Mouse (Mus musculus) heart, adult 2 months (tissue): Measurements from ENCODE around the gene Adamts4. TPM values are rescaled to one million over a fixed set of nuclear protein-coding genes. Genes with fewer than 3 reads are reported as not detected.

ENCODE experiments used
- DNase-seq, 2 experiments: peaks; one replicate each; pipeline ENCODE4 v3.0.0; 2021
- H3K27ac ChIP-seq: fragments of 200-600 bp; 2 replicates; pipeline ENCODE4 v1.8.1; 2022
- H3K27me3 ChIP-seq: fragments of 200-500 bp; 2 replicates; pipeline ENCODE4 v1.6.1; 2012; ENCODE audit warnings: mild to moderate bottlenecking, low read length, inconsistent platforms, mixed read lengths; ENCODE audit not compliant: control insufficient read depth, insufficient read depth
- H3K36me3 ChIP-seq: fragments of 200-500 bp; 2 replicates; pipeline ENCODE4 v1.6.1; 2012; ENCODE audit warnings: low read length, inconsistent platforms; ENCODE audit not compliant: control insufficient read depth, insufficient read depth
- H3K4me1 ChIP-seq: fragments of 200-500 bp; 2 replicates; pipeline ENCODE4 v1.6.1; 2011; ENCODE audit warnings: low read length; ENCODE audit not compliant: control insufficient read depth, insufficient read depth
- H3K4me3 ChIP-seq: fragments of 200-600 bp; 2 replicates; pipeline ENCODE4 v1.8.1; 2022
- H3K79me2 ChIP-seq: fragments of 200-500 bp; replicated peaks from 2 replicates; pipeline ENCODE4 v1.6.1; 2012; ENCODE audit warnings: mild to moderate bottlenecking, inconsistent platforms, low read length, moderate library complexity, mixed read lengths; ENCODE audit not compliant: control insufficient read depth, insufficient read depth
- H3K9ac ChIP-seq: fragments of 200-500 bp; 2 replicates; pipeline ENCODE4 v1.6.1; 2012; ENCODE audit warnings: low read depth, mild to moderate bottlenecking, control low read depth, inconsistent platforms, low read length, mixed read lengths
- CTCF ChIP-seq: fragments of 200-600 bp; IDR thresholded peaks from 2 replicates; pipeline ENCODE4 v1.8.1; 2022; ENCODE audit warnings: antibody characterized with exemption, mild to moderate bottlenecking, moderate library complexity
- EP300 ChIP-seq: fragments of 200-500 bp; IDR thresholded peaks from 2 replicates; pipeline ENCODE4 v1.6.1; 2011; ENCODE audit warnings: low read depth, low read length, control low read depth; ENCODE audit not compliant: insufficient read depth
- POLR2A ChIP-seq: fragments of 200-500 bp; IDR thresholded peaks from 2 replicates; pipeline ENCODE4 v1.6.1; 2011; ENCODE audit warnings: mild to moderate bottlenecking, low read depth, low read length, control low read depth; ENCODE audit not compliant: insufficient read depth
- WGBS: fragments of 180-500 bp; shearing (Covaris S2); methylation state at CpG from one replicate; pipeline ENCODE4 v1.1.7; 2018; 5-methylcytosine and 5-hydroxymethylcytosine counted together
- intact Hi-C: fragments of 180-260 bp; cut with DNase I; formaldehyde crosslinking; loops from one replicate; pipeline ENCODE4 v1.15.1; 2025
- polyA plus RNA-seq: library from polyadenylated mRNA; depleted of rRNA; stranded (reverse); fragments of >200 nt; gene quantifications from 2 replicates; pipeline ENCODE4 v1.2.3, GENCODE M21; 2012
- total RNA-seq, 2 experiments: library from RNA; stranded (reverse); gene quantifications; 2 replicates each; pipeline ENCODE4 v1.2.3; 2021

Gene Adamts4
- total and polyA plus RNA-seq, 3 experiments, result 0.29 to 1.5 (median 0.92) TPM

- H3K79me2 ChIP-seq, result no peaks in the 10 kb centered on the region; the same call in 1 of the 2 replicates
- 83% methylated on average over 15 of the region's 15 CpGs for WGBS
- DNase-seq, result peak in 1 of 2 experiments; percentile 20
- H3K4me1 ChIP-seq, result peaks cover 10% of the 10 kb centered on the region
- TF ChIP-seq EP300, result no peak
- TF ChIP-seq CTCF, result no peak
- TF ChIP-seq POLR2A, result no peak
- H3K27me3 ChIP-seq, result no peaks in the 10 kb centered on the region
- H3K36me3 ChIP-seq, result no peaks in the 10 kb centered on the region; the same call in 1 of the 2 replicates
- H3K9ac ChIP-seq, result no peak overlapping the region
- intact Hi-C loops, result no loop called here
- H3K27ac ChIP-seq, result no peak overlapping the region
- H3K4me3 ChIP-seq, result no peak overlapping the region
These were observed 34.3 kb downstream of the Adamts4 start for GRCm38 (mm10) chr1:171284491-171284890.

- Histone ChIP-seq H3K27ac (peak overlapping the region; percentile 20), H3K9ac (no peak overlapping the region), H3K4me3 (no peak overlapping the region), H3K79me2 (no peaks in the 10 kb centered on the region; the same call in 1 of the 2 replicates), H3K36me3 (no peaks in the 10 kb centered on the region; the same call in 1 of the 2 replicates), H3K27me3 (no peaks in the 10 kb centered on the region), H3K4me1 (peaks cover 9% of the 10 kb centered on the region)
- DNase-seq, result no peak
- WGBS, result 62% methylated on average over 20 of the region's 20 CpGs
- TF ChIP-seq POLR2A, result no peak
- TF ChIP-seq EP300, result no peak
- no peak for TF ChIP-seq CTCF
- intact Hi-C loops, result no loop called here
These were observed 35.1 kb downstream of the Adamts4 start for GRCm38 (mm10) chr1:171285096-171285892.

- Histone ChIP-seq H3K4me3 (no peak overlapping the region), H3K9ac (no peak overlapping the region), H3K36me3 (no peaks in the 10 kb centered on the region; the same call in 1 of the 2 replicates), H3K4me1 (peaks cover 8% of the 10 kb centered on the region), H3K79me2 (no peaks in the 10 kb centered on the region; the same call in 1 of the 2 replicates), H3K27me3 (no peaks in the 10 kb centered on the region), H3K27ac (no peak overlapping the region)
- DNase-seq, result no peak
- WGBS, result 91% methylated on average over 19 of the region's 19 CpGs
- intact Hi-C loops, result no loop called here
- TF ChIP-seq CTCF, result no peak
- no peak for TF ChIP-seq EP300
- no peak for TF ChIP-seq POLR2A
These were observed 36.3 kb downstream of the Adamts4 start for GRCm38 (mm10) chr1:171286517-171286916.

GRCm38 (mm10) chr1:171287136-171288081 lies 37.2 kb downstream of the Adamts4 start, which contains the start of gene Usp21:
Gene Usp21, minus strand, starts transcription at chr1:171287991.
- H3K36me3 ChIP-seq, result no peaks in the 10 kb centered on the region; the same call in 1 of the 2 replicates
- TF ChIP-seq POLR2A (peak; percentile 67; the same call in 1 of the 2 replicates), EP300 (no peak)

GRCm38 (mm10) chr1:171288328-171288727 lies 38.1 kb downstream of the Adamts4 start:
- TF ChIP-seq POLR2A (no peak), EP300 (no peak), CTCF (no peak)
- no peaks in the 10 kb centered on the region for H3K27me3 ChIP-seq
- H3K4me1 ChIP-seq, result peaks cover 6% of the 10 kb centered on the region
- no peak overlapping the region; the same call in 1 of the 2 replicates for H3K4me3 ChIP-seq
- intact Hi-C loops, result loop anchor here (2.0 kb wide), 1 partner anchor 122 kb away; the partner anchor contains the start of gene Usf1
- H3K79me2 ChIP-seq, result no peaks in the 10 kb centered on the region; the same call in 1 of the 2 replicates
- DNase-seq, result no peak
- H3K9ac ChIP-seq, result no peak overlapping the region
- WGBS, result 66% methylated on average over 4 of the region's 4 CpGs
- H3K36me3 ChIP-seq, result peaks cover under 1% of the 10 kb centered on the region; the same call in 1 of the 2 replicates
- H3K27ac ChIP-seq, result no peak overlapping the region; the same call in 1 of the 2 replicates

More at GRCm38 (mm10) chr1:171287136-171288081, 37.2 kb downstream of the Adamts4 start, which contains the start of gene Usp21:
- DNase-seq, result peak; percentile 94 to 96
- Histone ChIP-seq H3K27me3 (no peaks in the 10 kb centered on the region), H3K4me1 (peaks cover 6% of the 10 kb centered on the region), H3K79me2 (no peaks in the 10 kb centered on the region; the same call in 1 of the 2 replicates), H3K27ac (peak within 1 kb of the TSS; percentile 93), H3K4me3 (peak within 1 kb of the TSS; percentile 96), H3K9ac (peak within 1 kb of the TSS; percentile 97)
- intact Hi-C loops, result loop anchor here (2.0 kb wide), 1 partner anchor 123 kb away; the partner anchor contains the start of gene Usf1
- WGBS, result 2% methylated on average over 49 of the region's 49 CpGs
